Mouse (Mus musculus) heart, embryonic 11.5 days (tissue): ENCODE data around the gene Alpk1. TPM values are rescaled to one million over a fixed set of nuclear protein-coding genes. Genes with fewer than 3 reads are reported as not detected.

Experiments used
- ATAC-seq: fragments of 200-750 bp; cut with Nextera tagmentation; replicated peaks from 2 replicates; pipeline ENCODE4 v1.8.0; 2017; ENCODE audit warnings: moderate library complexity; ENCODE audit not compliant: insufficient number of reproducible peaks, low FRiP score, low TSS enrichment
- H3K27ac ChIP-seq: fragments of 300-500 bp; sonication (generic); 2 replicates; pipeline ENCODE4 v1.5.1; 2014; ENCODE audit warnings: mild to moderate bottlenecking, low read depth, low read length
- H3K27me3 ChIP-seq: fragments of 300-500 bp; sonication (generic); 2 replicates; pipeline ENCODE4 v1.6.1; 2014; ENCODE audit warnings: mild to moderate bottlenecking, low read length, mixed read lengths; ENCODE audit not compliant: control insufficient read depth, insufficient read depth
- H3K36me3 ChIP-seq: fragments of 300-500 bp; sonication (generic); 2 replicates; pipeline ENCODE4 v1.6.1; 2014; ENCODE audit warnings: mild to moderate bottlenecking, low read length, moderate library complexity, mixed read lengths; ENCODE audit not compliant: control insufficient read depth, insufficient read depth
- H3K4me1 ChIP-seq: fragments of 300-500 bp; sonication (generic); 2 replicates; pipeline ENCODE4 v1.6.1; 2014; ENCODE audit warnings: low read length; ENCODE audit not compliant: control insufficient read depth, insufficient read depth
- H3K4me2 ChIP-seq: fragments of 300-500 bp; sonication (generic); 2 replicates; pipeline ENCODE4 v1.6.1; 2014; ENCODE audit warnings: mild to moderate bottlenecking, moderate library complexity
- H3K4me3 ChIP-seq: fragments of 300-500 bp; sonication (generic); 2 replicates; pipeline ENCODE4 v1.5.1; 2014; ENCODE audit warnings: low read depth, low read length
- H3K9ac ChIP-seq: fragments of 300-500 bp; sonication (generic); 2 replicates; pipeline ENCODE4 v1.6.1; 2014; ENCODE audit warnings: mild to moderate bottlenecking, low read depth, low read length, moderate library complexity
- H3K9me3 ChIP-seq: fragments of 300-500 bp; sonication (generic); replicated peaks from 2 replicates; pipeline ENCODE4 v1.6.1; 2016; ENCODE audit warnings: low read length; ENCODE audit not compliant: control insufficient read depth
- WGBS: fragments of 180-500 bp; shearing (Covaris S2); extraction: QIAGEN DNeasy Blood & Tissue Kit; methylation state at CpG from one replicate; pipeline ENCODE4 v1.1.7; 2014; ENCODE audit not compliant: insufficient replicate concordance; 5-methylcytosine and 5-hydroxymethylcytosine counted together
- polyA plus RNA-seq: library from polyadenylated mRNA; unstranded; fragments of >200 nt; fragmentation: Nextera tagmentation; extraction: Ambion mirVana; gene quantifications from 2 replicates; pipeline ENCODE4 v1.2.1, GENCODE M21; 2014

Gene Alpk1
- polyA plus RNA-seq, 1 experiment from 2014 or later: 1.2 TPM

DNA sequence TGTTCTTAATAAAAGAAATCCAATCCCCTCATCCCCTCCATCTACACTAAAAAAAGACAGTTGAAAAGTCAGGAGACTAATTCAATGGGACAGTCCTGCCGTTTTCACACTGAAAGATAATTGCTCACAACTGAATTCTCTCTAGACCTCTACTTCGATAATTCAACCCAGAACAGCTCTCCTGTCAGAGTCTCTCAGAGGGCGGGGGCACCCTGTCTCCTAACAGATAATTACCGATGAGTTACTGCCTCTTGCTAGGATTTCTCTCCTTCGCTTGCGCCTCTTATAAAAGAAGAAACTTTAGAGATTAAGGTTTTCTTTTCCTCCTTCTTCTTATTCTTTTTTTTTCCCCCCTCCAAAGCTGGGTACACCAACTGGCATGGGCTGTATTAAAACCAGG, 34.8 kb downstream of the Alpk1 start:
- H3K27me3 ChIP-seq: peaks cover 28% of the 10 kb centered on the region
- no peak for ATAC-seq
- H3K9ac ChIP-seq: no peak overlapping the region
- 28% methylated on average over 6 of the region's 6 CpGs for WGBS
- H3K36me3 ChIP-seq: no peaks in the 10 kb centered on the region
- H3K4me3 ChIP-seq: no peak overlapping the region
- H3K4me2 ChIP-seq: no peak overlapping the region
- H3K4me1 ChIP-seq: no peaks in the 10 kb centered on the region
- no peaks in the 10 kb centered on the region for H3K9me3 ChIP-seq
- H3K27ac ChIP-seq: no peak overlapping the region

DNA sequence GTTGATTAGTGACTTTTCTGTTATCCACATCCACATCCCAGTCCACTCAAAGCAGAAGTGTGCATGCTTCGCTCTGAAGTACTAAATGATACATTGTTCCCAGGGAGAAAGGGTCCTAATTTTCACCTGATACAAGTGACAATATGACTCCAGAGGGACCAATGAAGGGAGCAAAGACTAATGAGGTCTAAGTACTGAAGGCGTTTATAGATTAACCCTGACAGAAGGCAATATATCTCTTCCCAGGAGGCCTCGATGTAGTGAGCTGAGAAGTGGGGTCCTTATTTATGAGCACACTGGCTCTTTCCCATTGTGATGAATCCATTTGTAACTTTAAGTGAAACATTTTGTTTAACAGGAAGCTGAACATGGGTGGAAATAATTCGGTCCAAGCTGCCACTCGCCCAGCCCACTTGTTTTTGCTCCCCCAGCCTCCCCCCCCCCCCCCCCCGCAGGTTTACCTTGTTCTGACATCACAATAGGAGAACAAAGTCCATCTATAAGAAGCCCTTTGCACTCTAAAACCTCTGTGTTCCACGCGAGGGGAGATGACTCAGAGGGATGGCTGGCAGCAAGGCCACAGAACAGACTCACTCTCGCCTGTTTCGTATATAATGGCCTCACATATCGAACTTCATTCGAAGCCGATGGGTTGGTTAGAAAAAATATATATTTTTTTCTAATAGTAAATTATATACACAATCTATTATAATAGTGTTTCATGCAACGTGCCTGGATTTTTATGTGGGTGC, 36.5 kb downstream of the Alpk1 start:
- no peak overlapping the region for H3K4me2 ChIP-seq
- H3K27me3 ChIP-seq: peaks cover 24% of the 10 kb centered on the region
- H3K9ac ChIP-seq: no peak overlapping the region
- no peak for ATAC-seq
- H3K27ac ChIP-seq: no peak overlapping the region
- WGBS: 72% methylated on average over 14 of the region's 14 CpGs
- H3K4me3 ChIP-seq: no peak overlapping the region
- no peaks in the 10 kb centered on the region for H3K9me3 ChIP-seq
- no peaks in the 10 kb centered on the region for H3K4me1 ChIP-seq
- no peaks in the 10 kb centered on the region for H3K36me3 ChIP-seq

DNA sequence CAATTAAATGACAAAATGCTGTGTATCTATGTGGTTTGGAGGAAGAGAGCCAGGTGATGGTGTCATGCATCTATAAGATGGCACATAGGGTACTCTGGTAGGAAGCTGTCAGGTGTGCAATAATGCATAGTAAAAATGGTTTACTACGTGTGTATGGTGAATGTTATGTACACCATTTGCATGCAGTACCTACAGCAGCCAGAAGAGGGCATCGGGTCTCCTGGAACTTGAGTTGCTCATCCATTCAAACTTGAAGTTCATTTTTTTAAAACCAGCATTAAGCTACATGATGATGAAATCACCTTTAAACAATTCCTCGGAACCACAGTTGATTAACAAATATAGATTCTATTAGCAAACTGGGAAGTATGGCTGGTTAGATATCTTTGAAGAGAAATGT, 38.9 kb downstream of the Alpk1 start:
- Histone ChIP-seq H3K27me3 (peaks cover 12% of the 10 kb centered on the region), H3K4me3 (no peak overlapping the region), H3K9ac (no peak overlapping the region), H3K4me2 (no peak overlapping the region), H3K4me1 (no peaks in the 10 kb centered on the region), H3K36me3 (no peaks in the 10 kb centered on the region), H3K27ac (no peak overlapping the region), H3K9me3 (no peaks in the 10 kb centered on the region)
- WGBS: 88% methylated on average over 3 of the region's 3 CpGs
- ATAC-seq: no peak

DNA sequence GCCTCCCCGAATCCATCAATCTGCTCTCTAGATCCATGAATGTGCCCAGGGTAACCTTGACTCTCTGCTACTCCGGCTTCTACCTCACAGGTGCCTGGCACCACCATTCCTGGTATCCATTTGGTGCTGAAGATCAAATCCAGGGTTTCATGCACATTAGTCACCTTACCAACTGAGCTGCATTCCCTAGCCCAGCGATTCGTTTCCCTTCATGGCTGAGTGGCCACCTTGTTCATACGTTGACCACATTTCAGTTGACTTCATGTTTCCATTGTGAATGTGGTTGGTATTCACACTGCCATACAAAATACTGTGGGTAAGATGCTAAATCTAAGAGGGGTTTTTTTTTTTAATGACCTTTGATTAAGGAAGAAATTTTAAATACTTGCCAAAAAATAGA, 42.5 kb downstream of the Alpk1 start:
- H3K27ac ChIP-seq: no peak overlapping the region
- no peak overlapping the region for H3K9ac ChIP-seq
- no peaks in the 10 kb centered on the region for H3K36me3 ChIP-seq
- 80% methylated on average over 5 of the region's 5 CpGs for whole genome bisulfite sequencing
- no peak overlapping the region for H3K4me2 ChIP-seq
- no peaks in the 10 kb centered on the region for H3K27me3 ChIP-seq
- ATAC-seq: no peak
- H3K9me3 ChIP-seq: no peaks in the 10 kb centered on the region
- no peak overlapping the region for H3K4me3 ChIP-seq
- H3K4me1 ChIP-seq: no peaks in the 10 kb centered on the region

DNA sequence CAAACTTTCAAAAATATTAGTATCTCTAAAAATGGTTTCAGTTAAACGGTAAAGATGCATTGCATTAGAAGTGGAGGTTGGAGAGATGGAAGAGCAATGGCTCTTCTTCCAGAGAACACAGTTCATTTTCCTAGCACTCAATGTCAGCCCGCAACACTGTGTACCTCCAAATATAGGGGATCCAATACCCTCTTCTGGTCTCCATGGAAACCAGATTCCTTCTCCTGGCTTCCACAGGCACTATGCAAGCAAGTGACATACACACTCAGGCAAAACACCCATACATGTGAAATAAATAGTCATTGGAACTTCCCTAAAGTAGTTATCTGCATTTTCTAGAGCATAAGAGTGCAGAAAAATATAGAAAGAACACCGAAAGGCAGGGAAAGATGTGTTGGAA, 44.9 kb downstream of the Alpk1 start:
- Histone ChIP-seq H3K4me1 (no peaks in the 10 kb centered on the region), H3K36me3 (no peaks in the 10 kb centered on the region), H3K27me3 (no peaks in the 10 kb centered on the region), H3K9ac (no peak overlapping the region), H3K9me3 (no peaks in the 10 kb centered on the region), H3K4me2 (no peak overlapping the region), H3K4me3 (no peak overlapping the region), H3K27ac (no peak overlapping the region)
- ATAC-seq: no peak
- WGBS: 75% methylated on average over 3 of the region's 3 CpGs

DNA sequence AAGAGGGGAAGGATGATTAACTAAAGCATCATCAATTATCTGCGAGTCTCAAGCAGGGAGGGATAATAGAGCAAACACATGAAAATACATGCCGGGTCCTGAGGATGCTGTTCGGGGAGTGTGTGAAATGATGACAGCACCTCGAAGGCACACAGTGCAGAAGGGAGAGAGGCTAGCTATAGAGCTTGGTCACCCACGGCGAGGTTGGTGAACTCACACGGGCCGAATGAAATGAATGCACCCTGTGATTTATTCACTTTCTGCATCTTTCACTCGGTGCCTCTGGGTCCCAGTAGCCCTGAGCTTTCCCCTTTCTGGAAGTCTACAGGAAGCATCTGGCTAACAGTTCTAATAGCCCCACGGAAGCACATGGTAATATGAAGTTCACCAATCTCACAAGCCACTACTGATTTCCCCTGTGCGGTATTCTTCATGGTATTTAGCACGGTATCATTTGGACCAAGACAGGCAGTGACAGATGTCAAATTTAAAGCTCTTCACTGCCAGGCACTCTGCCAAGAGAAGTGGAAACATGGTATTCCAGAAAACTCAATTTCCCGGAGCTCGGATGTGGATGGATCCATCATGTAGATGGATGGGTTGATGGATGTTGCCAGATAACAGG, 50.7 kb downstream of the Alpk1 start:
- no peak overlapping the region for H3K9ac ChIP-seq
- no peak overlapping the region for H3K27ac ChIP-seq
- no peaks in the 10 kb centered on the region for H3K27me3 ChIP-seq
- H3K4me3 ChIP-seq: no peak overlapping the region
- no peaks in the 10 kb centered on the region for H3K36me3 ChIP-seq
- no peak overlapping the region for H3K4me2 ChIP-seq
- 85% methylated on average over 14 of the region's 14 CpGs for WGBS
- no peak for ATAC-seq
- H3K9me3 ChIP-seq: no peaks in the 10 kb centered on the region
- H3K4me1 ChIP-seq: no peaks in the 10 kb centered on the region

DNA sequence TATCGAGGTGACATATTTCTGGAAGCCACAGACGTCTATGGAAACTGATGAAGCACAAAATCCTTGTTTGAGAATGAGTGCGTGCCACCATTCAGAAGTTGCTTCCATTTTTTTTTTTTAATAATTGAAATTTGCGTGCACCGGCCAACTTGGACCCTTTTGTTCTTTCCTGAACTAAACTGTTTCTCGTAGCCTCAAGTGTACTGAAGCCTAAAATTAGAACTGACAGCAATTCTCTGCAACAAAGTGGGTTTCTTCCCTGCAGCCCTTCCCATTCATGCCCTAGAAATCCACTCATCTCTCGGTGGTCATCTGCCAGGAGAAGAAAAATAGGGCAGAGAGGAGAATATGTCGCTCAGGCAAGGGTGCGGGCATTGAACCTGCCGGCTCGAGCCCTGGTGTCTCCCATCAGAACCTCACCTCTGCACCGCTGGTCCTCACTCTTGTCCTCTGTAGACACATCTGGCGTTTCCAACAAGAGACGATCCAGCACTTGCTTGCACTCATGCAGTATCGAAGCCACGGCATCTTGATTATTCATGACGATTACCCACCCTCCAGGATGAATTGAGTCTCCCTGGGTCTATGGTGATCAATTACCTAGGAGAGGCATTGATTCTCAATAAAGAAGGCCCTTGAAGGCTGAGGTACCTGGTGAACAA, 51.3 kb downstream of the Alpk1 start:
- no peaks in the 10 kb centered on the region for H3K36me3 ChIP-seq
- H3K4me1 ChIP-seq: no peaks in the 10 kb centered on the region
- H3K4me2 ChIP-seq: no peak overlapping the region
- no peaks in the 10 kb centered on the region for H3K27me3 ChIP-seq
- 86% methylated on average over 17 of the region's 17 CpGs for WGBS
- H3K9ac ChIP-seq: no peak overlapping the region
- H3K9me3 ChIP-seq: no peaks in the 10 kb centered on the region
- no peak overlapping the region for H3K4me3 ChIP-seq
- no peak for ATAC-seq
- no peak overlapping the region for H3K27ac ChIP-seq

DNA sequence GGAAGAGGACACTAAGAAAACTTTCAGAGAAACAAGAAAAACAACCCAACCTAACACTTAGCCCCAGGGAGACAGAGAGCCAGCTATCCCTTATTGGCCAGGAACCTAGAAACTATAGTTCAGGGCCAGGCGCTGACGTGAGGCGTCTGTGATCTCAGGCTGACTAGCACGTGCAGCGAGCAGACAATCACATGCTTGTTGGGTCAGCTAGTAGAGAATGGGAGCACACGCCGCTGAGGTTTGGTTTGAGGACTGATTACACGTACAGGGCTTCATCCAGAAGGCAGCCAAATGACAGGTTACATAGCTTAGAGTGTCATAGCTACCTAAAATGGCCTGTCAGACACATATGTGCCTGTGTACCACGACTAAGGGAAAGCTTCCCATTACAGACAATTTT, 52.3 kb downstream of the Alpk1 start:
- 62% methylated on average over 9 of the region's 9 CpGs for WGBS
- H3K4me1 ChIP-seq: no peaks in the 10 kb centered on the region
- no peaks in the 10 kb centered on the region for H3K36me3 ChIP-seq
- no peak overlapping the region for H3K4me3 ChIP-seq
- H3K4me2 ChIP-seq: no peak overlapping the region
- H3K9me3 ChIP-seq: no peaks in the 10 kb centered on the region
- no peaks in the 10 kb centered on the region for H3K27me3 ChIP-seq
- H3K27ac ChIP-seq: no peak overlapping the region
- H3K9ac ChIP-seq: no peak overlapping the region
- ATAC-seq: no peak
